Mouse (Mus musculus): ENCODE measurements around the gene Pah.

GRCm38 (mm10) chr10:87494596-87494995 is 27.0 kb upstream of the Pah start:
- TF ChIP-seq CTCF (IDR thresholded peaks at IDR 0.05; ENCODE audit: low read depth): no peak
- no peak for TF ChIP-seq EP300 (IDR thresholded peaks at IDR 0.05; ENCODE audit: low read depth)

Data from heart, postnatal 0 days (tissue).